Mouse (Mus musculus) liver, embryonic 14.5 days (tissue): Measurements from ENCODE around the gene Mapk8ip3. TPM values are rescaled to one million over a fixed set of nuclear protein-coding genes. Genes with fewer than 3 reads are reported as not detected.
A peak's percentile ranks its signal among the peaks of the same experiment; 100 is the strongest.
"Not testable (repeated sequence)": the region's sequence is repeated elsewhere in the genome, so short reads cannot be mapped to it uniquely, and the experiment has no call there.

Source experiments
- ATAC-seq: fragments of 200-750 bp; cut with Nextera tagmentation; 2 replicates; pipeline ENCODE4 v1.8.0; 2017; ENCODE audit warnings: moderate number of reproducible peaks, mild to moderate bottlenecking, moderate library complexity; ENCODE audit not compliant: insufficient read depth
- DNase-seq, 3 experiments: peaks; one replicate each; pipeline ENCODE4 v3.0.0-alpha.2; 2012 to 2013; ENCODE audit warnings: low read depth in 3 of 3, low spot score in 3 of 3
- H3K27ac ChIP-seq: fragments of 300-500 bp; sonication (generic); 2 replicates; pipeline ENCODE4 v1.5.1; 2014; ENCODE audit warnings: moderate library complexity, mild to moderate bottlenecking, control low read depth, inconsistent platforms
- H3K27me3 ChIP-seq: fragments of 300-500 bp; sonication (generic); 2 replicates; pipeline ENCODE4 v1.6.1; 2014; ENCODE audit warnings: mild to moderate bottlenecking, low read length, moderate library complexity; ENCODE audit not compliant: control insufficient read depth, insufficient read depth
- H3K36me3 ChIP-seq: fragments of 300-500 bp; sonication (generic); replicated peaks from 2 replicates; pipeline ENCODE4 v1.6.1; 2014; ENCODE audit warnings: low read depth; ENCODE audit not compliant: control insufficient read depth, insufficient read depth
- H3K4me1 ChIP-seq, 2 experiments: fragments of 200-500 bp in 1 of 2; fragments of 300-500 bp in 1 of 2; sonication (generic) in 1 of 2; replicated peaks; 2 replicates each; pipeline ENCODE4 v1.6.1; 2012 to 2014; ENCODE audit warnings: antibody characterized with exemption in 1 of 2, inconsistent platforms in 1 of 2, low read length in 1 of 2; ENCODE audit not compliant: control insufficient read depth in 2 of 2, insufficient read depth in 2 of 2
- H3K4me2 ChIP-seq: fragments of 300-500 bp; sonication (generic); 2 replicates; pipeline ENCODE4 v1.6.1; 2014; ENCODE audit warnings: low read depth, mild to moderate bottlenecking, control low read depth, moderate library complexity
- H3K4me3 ChIP-seq, 2 experiments: fragments of 200-500 bp in 1 of 2; fragments of 300-500 bp in 1 of 2; sonication (generic) in 1 of 2; 2 replicates each; pipeline ENCODE4 v1.5.1; 2012 to 2014; ENCODE audit warnings: low read depth in 2 of 2, low read length in 2 of 2, mild to moderate bottlenecking in 2 of 2, control low read depth in 1 of 2, inconsistent platforms in 1 of 2, moderate library complexity in 1 of 2; ENCODE audit not compliant: insufficient read depth in 1 of 2
- H3K9ac ChIP-seq: fragments of 300-500 bp; sonication (generic); replicated peaks from 2 replicates; pipeline ENCODE4 v1.6.1; 2014; ENCODE audit warnings: mild to moderate bottlenecking, control low read depth, moderate library complexity
- H3K9me3 ChIP-seq: fragments of 300-500 bp; sonication (generic); 2 replicates; pipeline ENCODE4 v1.6.1; 2016; ENCODE audit warnings: low read length, mixed read lengths; ENCODE audit not compliant: control insufficient read depth
- CTCF ChIP-seq: IDR thresholded peaks from 2 replicates; pipeline ENCODE4 v1.5.1; 2016; ENCODE audit warnings: antibody characterized with exemption, low read depth, control low read depth
- EP300 ChIP-seq: IDR thresholded peaks from 2 replicates; pipeline ENCODE4 v1.6.1; 2016; ENCODE audit warnings: antibody characterized with exemption, low read depth
- WGBS: fragments of 180-500 bp; shearing (Covaris S2); extraction: QIAGEN DNeasy Blood & Tissue Kit; methylation state at CpG from one replicate; pipeline ENCODE4 v1.1.7; 2014; ENCODE audit not compliant: insufficient replicate concordance; 5-methylcytosine and 5-hydroxymethylcytosine counted together
- polyA plus RNA-seq, 2 experiments: library from polyadenylated mRNA; depleted of rRNA in 1 of 2; stranded (reverse) in 1 of 2; unstranded in 1 of 2; fragments of >200 nt; fragmentation: Nextera tagmentation in 1 of 2; extraction: Ambion mirVana in 1 of 2; gene quantifications; 2 replicates each; pipeline versions ENCODE4 v1.2.1 to v1.2.3; 2012 to 2014

The Mapk8ip3 gene
- polyA plus RNA-seq, 2 experiments, result 7.2 to 34.3 TPM

DNA sequence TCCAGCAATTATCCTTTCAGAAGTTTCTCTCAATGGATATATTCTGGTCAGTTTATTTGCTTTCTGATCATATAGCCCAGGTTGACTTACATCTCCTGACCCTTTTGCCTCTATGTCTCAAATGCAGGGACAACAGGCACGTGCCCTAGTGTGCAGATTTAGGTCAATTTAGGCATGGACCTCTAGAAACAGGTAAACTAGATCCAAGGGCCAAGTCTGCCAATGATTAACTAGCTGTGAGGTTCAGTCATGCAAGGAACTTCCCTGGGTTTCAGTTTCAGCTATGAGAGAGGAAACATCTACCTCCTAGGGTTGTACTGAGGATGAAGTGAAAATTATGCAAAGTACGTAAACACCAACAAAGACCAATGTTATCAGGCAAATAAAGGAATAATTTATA is 16.5 kb upstream of the Mapk8ip3 start:
- H3K4me1 ChIP-seq, result peaks cover 15 to 18% of the 10 kb centered on the region in 2 experiments
- H3K4me3 ChIP-seq, result no peak overlapping the region
- WGBS, result 70% methylated on average over 2 of the region's 2 CpGs
- H3K27me3 ChIP-seq, result no peaks in the 10 kb centered on the region
- ATAC-seq (peak; percentile 11; the same call in 1 of the 2 replicates), DNase-seq (peak; percentile 28 to 39 (median 33))
- peaks cover 39% of the 10 kb centered on the region for H3K36me3 ChIP-seq
- no peak overlapping the region for H3K9ac ChIP-seq
- H3K27ac ChIP-seq, result no peak overlapping the region
- H3K4me2 ChIP-seq, result no peak overlapping the region
- no peaks in the 10 kb centered on the region for H3K9me3 ChIP-seq
- TF ChIP-seq CTCF, result no peak

DNA sequence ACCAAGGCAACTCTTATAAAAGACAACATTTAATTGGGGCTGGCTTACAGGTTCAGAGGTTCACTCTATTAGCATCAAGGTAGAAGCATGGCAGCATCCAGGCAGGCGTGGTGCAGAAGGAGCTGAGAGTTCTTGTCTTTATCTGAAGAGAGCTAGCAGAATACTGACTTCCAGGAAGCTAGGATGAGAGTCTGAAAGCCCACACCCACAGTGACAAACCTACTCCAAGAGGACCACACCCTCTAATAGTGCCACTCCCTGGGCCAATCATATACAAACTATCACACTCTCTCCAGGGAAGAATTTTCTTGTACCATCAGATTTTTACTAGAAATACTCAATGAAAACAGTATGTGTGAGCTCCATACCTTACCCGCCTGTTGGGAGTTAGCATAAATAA is 13.9 kb upstream of the Mapk8ip3 start:
- no peak for TF ChIP-seq CTCF
- TF ChIP-seq EP300, result no peak
- Histone ChIP-seq H3K4me1 (peaks cover 15 to 18% of the 10 kb centered on the region in 2 experiments), H3K27ac (no peak overlapping the region), H3K4me3 (no peak overlapping the region), H3K9ac (no peak overlapping the region), H3K36me3 (peaks cover 47% of the 10 kb centered on the region), H3K9me3 (no peaks in the 10 kb centered on the region), H3K27me3 (no peaks in the 10 kb centered on the region), H3K4me2 (no peak overlapping the region)
- 61% methylated on average over 2 of the region's 2 CpGs for WGBS
- ATAC-seq (peak; percentile 50; the same call in 1 of the 2 replicates), DNase-seq (peak; percentile 34 to 58 (median 35))

- Histone ChIP-seq H3K4me2 (no peak overlapping the region), H3K36me3 (peaks cover 44% of the 10 kb centered on the region), H3K4me1 (peaks cover 8 to 15% of the 10 kb centered on the region in 2 experiments), H3K4me3 (no peak overlapping the region), H3K27me3 (no peaks in the 10 kb centered on the region), H3K9ac (no peak overlapping the region), H3K27ac (no peak overlapping the region), H3K9me3 (no peaks in the 10 kb centered on the region)
- no peak for TF ChIP-seq CTCF
- TF ChIP-seq EP300, result no peak
- ATAC-seq (no peak), DNase-seq (no peak)
- 87% methylated on average over 5 of the region's 5 CpGs for WGBS
These were observed 11.4 kb upstream of the Mapk8ip3 start for GRCm38 (mm10) chr17:24948204-24948603.

DNA sequence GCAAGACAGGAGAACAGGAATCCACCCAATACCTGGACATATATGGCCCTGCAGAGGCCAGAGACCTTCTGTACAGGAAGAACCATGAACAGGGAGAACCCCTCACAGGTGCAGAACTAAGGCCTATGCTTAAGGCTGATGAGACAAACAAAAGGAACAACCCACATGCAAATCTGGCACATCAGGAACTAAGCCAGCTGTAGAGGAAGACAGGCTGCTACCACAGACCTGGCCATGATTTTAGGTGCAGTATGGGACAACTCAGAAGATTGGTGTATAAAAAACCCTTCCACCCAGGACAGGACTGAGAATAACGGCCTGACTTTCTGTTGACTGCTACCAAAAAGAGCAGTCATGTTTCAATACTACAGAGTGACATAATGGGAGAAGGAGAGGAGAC is 6.8 kb upstream of the Mapk8ip3 start:
- not testable (repeated sequence) for DNase-seq, H3K9me3 ChIP-seq, H3K27me3 ChIP-seq, H3K4me1 ChIP-seq, H3K27ac ChIP-seq, H3K4me3 ChIP-seq, H3K9ac ChIP-seq, ATAC-seq, H3K4me2 ChIP-seq
- H3K36me3 ChIP-seq, result peaks cover 27% of the 10 kb centered on the region
- WGBS, result 78% methylated on average over 1 of the region's 1 CpGs

- H3K9me3 ChIP-seq, result no peaks in the 10 kb centered on the region
- H3K27me3 ChIP-seq, result no peaks in the 10 kb centered on the region
- no peak overlapping the region for H3K4me2 ChIP-seq
- 84% methylated on average over 7 of the region's 7 CpGs for WGBS
- DNase-seq (no peak), ATAC-seq (no peak)
- H3K4me1 ChIP-seq, result no peaks in the 10 kb centered on the region
- no peak overlapping the region for H3K27ac ChIP-seq
- no peak for TF ChIP-seq CTCF
- TF ChIP-seq EP300, result no peak
- no peak overlapping the region for H3K4me3 ChIP-seq
- peaks cover 21% of the 10 kb centered on the region for H3K36me3 ChIP-seq
- H3K9ac ChIP-seq, result no peak overlapping the region
These were observed 6.3 kb upstream of the Mapk8ip3 start for GRCm38 (mm10) chr17:24943036-24943435.
